Mouse (Mus musculus) intestine, embryonic 15.5 days (tissue): ENCODE data around the gene Shisa9. TPM values are rescaled to one million over a fixed set of nuclear protein-coding genes. Genes with fewer than 3 reads are reported as not detected.

Experiments used
- ATAC-seq: fragments of 200-750 bp; cut with Nextera tagmentation; 2 replicates; pipeline ENCODE4 v1.8.0; 2017; ENCODE audit warnings: moderate TSS enrichment, moderate library complexity
- H3K27ac ChIP-seq: fragments of 300-500 bp; sonication (generic); 2 replicates; pipeline ENCODE4 v1.5.1; 2015; ENCODE audit warnings: mild to moderate bottlenecking, inconsistent platforms
- H3K27me3 ChIP-seq: fragments of 300-500 bp; sonication (generic); replicated peaks from 2 replicates; pipeline ENCODE4 v1.6.1; 2015; ENCODE audit warnings: inconsistent platforms
- H3K36me3 ChIP-seq: fragments of 300-500 bp; sonication (generic); 2 replicates; pipeline ENCODE4 v1.6.1; 2015; ENCODE audit warnings: inconsistent platforms
- H3K4me1 ChIP-seq: fragments of 300-500 bp; sonication (generic); replicated peaks from 2 replicates; pipeline ENCODE4 v1.6.1; 2015; ENCODE audit warnings: inconsistent platforms
- H3K4me2 ChIP-seq: fragments of 300-500 bp; sonication (generic); replicated peaks from 2 replicates; pipeline ENCODE4 v1.6.1; 2015; ENCODE audit warnings: mild to moderate bottlenecking, inconsistent platforms
- H3K4me3 ChIP-seq: fragments of 300-500 bp; sonication (generic); replicated peaks from 2 replicates; pipeline ENCODE4 v1.5.1; 2015; ENCODE audit warnings: inconsistent platforms
- H3K9ac ChIP-seq: fragments of 300-500 bp; sonication (generic); 2 replicates; pipeline ENCODE4 v1.6.1; 2015; ENCODE audit warnings: inconsistent platforms
- H3K9me3 ChIP-seq: fragments of 300-500 bp; sonication (generic); 2 replicates; pipeline ENCODE4 v1.6.1; 2016; ENCODE audit warnings: inconsistent platforms
- WGBS: fragments of 180-500 bp; shearing (Covaris S2); methylation state at CpG from one replicate; pipeline ENCODE4 v1.1.7; 2015; 5-methylcytosine and 5-hydroxymethylcytosine counted together
- polyA plus RNA-seq: library from polyadenylated mRNA; unstranded; fragments of >200 nt; fragmentation: Nextera tagmentation; extraction: Ambion mirVana; gene quantifications from 2 replicates; pipeline ENCODE4 v1.2.1, GENCODE M21; 2015

Shisa9 gene
- polyA plus RNA-seq, 1 experiment from 2014 or later, result 1.2 TPM

- no peaks in the 10 kb centered on the region for H3K9me3 ChIP-seq
- H3K36me3 ChIP-seq, result no peaks in the 10 kb centered on the region
- H3K9ac ChIP-seq, result no peak overlapping the region
- no peak overlapping the region for H3K4me3 ChIP-seq
- no peaks in the 10 kb centered on the region for H3K27me3 ChIP-seq
- no peak for ATAC-seq
- H3K27ac ChIP-seq, result no peak overlapping the region
- H3K4me2 ChIP-seq, result no peak overlapping the region
- no peaks in the 10 kb centered on the region for H3K4me1 ChIP-seq
- WGBS, result 79% methylated on average over 3 of the region's 3 CpGs
These were observed 26.2 kb downstream of the Shisa9 start for GRCm38 (mm10) chr16:12010136-12010535.

- H3K4me2 ChIP-seq, result no peak overlapping the region
- H3K36me3 ChIP-seq, result no peaks in the 10 kb centered on the region
- WGBS, result 74% methylated on average over 2 of the region's 2 CpGs
- no peak for ATAC-seq
- no peak overlapping the region for H3K27ac ChIP-seq
- H3K9ac ChIP-seq, result no peak overlapping the region
- no peaks in the 10 kb centered on the region for H3K4me1 ChIP-seq
- no peaks in the 10 kb centered on the region for H3K27me3 ChIP-seq
- no peak overlapping the region for H3K4me3 ChIP-seq
- no peaks in the 10 kb centered on the region for H3K9me3 ChIP-seq
These were observed 28.8 kb downstream of the Shisa9 start for GRCm38 (mm10) chr16:12012747-12013146.

GRCm38 (mm10) chr16:12014523-12014922, 30.6 kb downstream of the Shisa9 start:
- Histone ChIP-seq H3K9me3 (no peaks in the 10 kb centered on the region), H3K9ac (no peak overlapping the region), H3K4me1 (no peaks in the 10 kb centered on the region), H3K36me3 (no peaks in the 10 kb centered on the region), H3K4me3 (no peak overlapping the region), H3K27me3 (no peaks in the 10 kb centered on the region), H3K4me2 (no peak overlapping the region), H3K27ac (no peak overlapping the region)
- WGBS, result 48% methylated on average over 4 of the region's 4 CpGs
- ATAC-seq, result no peak

DNA sequence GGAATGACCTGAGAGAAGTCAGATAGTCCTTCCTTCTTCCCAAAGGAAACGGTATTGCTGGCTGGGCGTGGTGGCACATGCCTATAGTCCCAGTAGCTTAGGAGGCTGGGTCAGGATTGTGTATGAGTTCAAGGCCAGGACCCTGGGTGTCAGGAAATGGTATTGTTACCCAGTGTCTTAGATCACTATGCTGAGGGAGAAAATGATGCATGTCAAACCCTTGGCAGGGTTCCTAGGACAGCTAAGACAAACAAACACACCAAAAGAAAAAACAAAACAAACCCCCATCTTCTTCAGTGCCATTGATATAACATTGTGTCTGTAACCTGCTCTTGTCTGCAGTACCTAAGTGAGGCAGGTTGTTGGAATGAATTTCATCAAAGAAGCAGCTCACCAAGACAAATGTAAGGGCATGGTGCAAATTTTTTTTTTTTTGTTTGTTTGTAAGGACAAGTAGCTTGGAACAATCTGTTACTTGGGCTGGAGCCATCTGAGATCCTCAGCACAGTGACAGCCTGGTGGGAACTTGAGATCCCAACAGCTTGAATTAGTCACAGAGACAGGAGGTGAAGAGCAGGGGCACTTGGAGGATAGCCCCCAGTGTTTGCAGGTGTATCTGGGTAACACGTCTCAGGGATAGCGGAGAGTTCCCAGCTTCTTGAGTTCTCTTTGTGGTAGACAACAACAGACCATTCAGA, 34.2 kb downstream of the Shisa9 start:
- Histone ChIP-seq H3K4me1 (no peaks in the 10 kb centered on the region), H3K9me3 (no peaks in the 10 kb centered on the region), H3K4me3 (no peak overlapping the region), H3K4me2 (no peak overlapping the region), H3K36me3 (no peaks in the 10 kb centered on the region), H3K27ac (no peak overlapping the region), H3K27me3 (no peaks in the 10 kb centered on the region), H3K9ac (no peak overlapping the region)
- WGBS, result 78% methylated on average over 4 of the region's 4 CpGs
- no peak for ATAC-seq

GRCm38 (mm10) chr16:12020103-12020755, 36.3 kb downstream of the Shisa9 start:
- no peak overlapping the region for H3K27ac ChIP-seq
- H3K9ac ChIP-seq, result no peak overlapping the region
- H3K4me2 ChIP-seq, result no peak overlapping the region
- H3K36me3 ChIP-seq, result no peaks in the 10 kb centered on the region
- no peak overlapping the region for H3K4me3 ChIP-seq
- H3K4me1 ChIP-seq, result no peaks in the 10 kb centered on the region
- 71% methylated on average over 1 of the region's 1 CpGs for WGBS
- no peaks in the 10 kb centered on the region for H3K9me3 ChIP-seq
- no peak for ATAC-seq
- H3K27me3 ChIP-seq, result no peaks in the 10 kb centered on the region

DNA sequence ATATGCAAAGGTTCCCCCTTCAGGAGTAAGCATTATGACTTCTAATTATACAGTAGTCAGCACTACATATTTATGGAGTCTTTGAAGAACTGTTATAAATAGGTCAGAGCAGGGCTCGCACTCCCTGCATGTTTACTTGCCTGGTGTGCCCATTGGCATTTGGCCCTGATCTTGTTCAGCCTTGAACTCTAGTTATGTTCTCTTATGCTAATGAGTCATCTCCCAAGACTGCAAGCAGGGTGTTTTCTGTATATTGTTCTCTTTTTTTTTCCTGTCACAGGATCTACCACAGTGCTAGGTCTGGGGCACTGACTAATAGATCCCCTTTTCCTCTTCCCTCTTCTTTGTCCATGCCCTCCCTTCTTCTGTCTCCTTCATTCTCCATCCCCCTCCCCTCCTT, 48.5 kb downstream of the Shisa9 start:
- Histone ChIP-seq H3K9me3 (no peaks in the 10 kb centered on the region), H3K27me3 (no peaks in the 10 kb centered on the region), H3K4me3 (no peak overlapping the region), H3K4me2 (no peak overlapping the region), H3K9ac (no peak overlapping the region), H3K27ac (no peak overlapping the region), H3K36me3 (no peaks in the 10 kb centered on the region), H3K4me1 (no peaks in the 10 kb centered on the region)
- ATAC-seq, result no peak
- WGBS, result 70% methylated on average over 1 of the region's 1 CpGs

DNA sequence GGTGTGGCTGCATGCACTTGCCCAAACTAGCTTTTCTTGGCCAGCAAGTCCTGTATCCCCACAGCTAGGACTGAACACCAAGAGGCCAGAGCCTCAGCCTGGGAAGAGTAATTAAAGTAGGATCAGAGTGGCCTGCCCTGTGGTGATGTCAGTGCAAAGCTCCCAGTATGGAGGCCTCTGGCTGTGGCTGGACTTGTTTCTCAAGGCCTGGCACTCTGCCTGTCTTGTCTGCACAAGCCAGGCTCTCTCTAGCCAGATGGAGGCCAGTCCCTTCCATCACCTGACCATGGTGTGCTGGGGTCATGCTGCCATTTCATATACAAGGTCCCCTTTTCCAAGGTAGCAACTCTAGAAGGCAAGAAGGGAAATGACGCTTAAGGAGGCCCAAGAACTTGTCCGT, 51.0 kb downstream of the Shisa9 start:
- Histone ChIP-seq H3K4me2 (no peak overlapping the region), H3K9me3 (no peaks in the 10 kb centered on the region), H3K4me3 (no peak overlapping the region), H3K27me3 (no peaks in the 10 kb centered on the region), H3K9ac (no peak overlapping the region), H3K27ac (no peak overlapping the region), H3K36me3 (no peaks in the 10 kb centered on the region), H3K4me1 (no peaks in the 10 kb centered on the region)
- no peak for ATAC-seq
- 85% methylated on average over 2 of the region's 2 CpGs for WGBS

DNA sequence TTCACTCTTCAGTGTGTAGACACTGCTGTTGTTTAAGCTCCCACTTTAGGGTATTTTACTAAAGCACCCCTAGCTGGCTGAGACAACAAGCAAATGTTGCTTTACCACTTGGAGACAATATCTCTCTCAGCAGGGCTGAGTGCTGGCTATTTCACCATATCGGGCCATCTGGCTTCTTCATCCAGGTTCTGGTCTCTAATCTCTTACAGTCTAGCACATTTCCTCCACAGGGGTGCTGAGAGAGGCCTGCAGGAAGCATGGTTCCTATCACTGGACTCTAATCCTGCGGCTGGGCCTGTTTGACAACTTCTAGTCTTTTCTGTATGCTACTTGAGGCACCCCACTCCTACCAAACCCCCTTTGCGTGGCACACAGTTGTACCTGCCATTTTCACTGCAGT, 51.7 kb downstream of the Shisa9 start:
- H3K4me3 ChIP-seq, result no peak overlapping the region
- H3K27ac ChIP-seq, result no peak overlapping the region
- no peak overlapping the region for H3K4me2 ChIP-seq
- 62% methylated on average over 3 of the region's 3 CpGs for WGBS
- H3K9ac ChIP-seq, result no peak overlapping the region
- H3K9me3 ChIP-seq, result no peaks in the 10 kb centered on the region
- no peaks in the 10 kb centered on the region for H3K27me3 ChIP-seq
- ATAC-seq, result no peak
- no peaks in the 10 kb centered on the region for H3K4me1 ChIP-seq
- no peaks in the 10 kb centered on the region for H3K36me3 ChIP-seq

DNA sequence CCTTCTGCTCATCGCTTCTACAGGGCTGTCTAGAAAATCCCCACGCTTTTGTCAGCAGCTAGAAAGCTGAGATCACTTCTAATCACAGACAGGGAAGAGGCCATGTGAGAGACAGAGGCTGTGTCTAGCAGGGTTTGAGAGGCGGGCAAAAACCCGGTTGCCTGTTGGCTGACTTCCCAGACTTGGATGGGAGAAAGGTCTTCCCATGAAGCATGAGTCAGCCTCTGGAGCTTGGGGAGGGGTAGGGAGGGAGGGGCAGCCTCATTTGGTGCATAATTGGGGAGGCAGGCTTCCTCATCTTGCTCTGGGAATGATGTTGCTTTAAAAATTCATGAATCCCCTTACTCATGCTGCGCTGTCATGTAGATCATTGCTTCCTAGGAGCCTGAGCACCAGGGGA, 57.0 kb downstream of the Shisa9 start:
- H3K4me2 ChIP-seq, result no peak overlapping the region
- H3K4me3 ChIP-seq, result no peak overlapping the region
- no peak overlapping the region for H3K9ac ChIP-seq
- WGBS, result 42% methylated on average over 5 of the region's 5 CpGs
- no peaks in the 10 kb centered on the region for H3K9me3 ChIP-seq
- no peaks in the 10 kb centered on the region for H3K36me3 ChIP-seq
- no peaks in the 10 kb centered on the region for H3K27me3 ChIP-seq
- no peaks in the 10 kb centered on the region for H3K4me1 ChIP-seq
- peak; percentile 49 for ATAC-seq
- no peak overlapping the region for H3K27ac ChIP-seq

DNA sequence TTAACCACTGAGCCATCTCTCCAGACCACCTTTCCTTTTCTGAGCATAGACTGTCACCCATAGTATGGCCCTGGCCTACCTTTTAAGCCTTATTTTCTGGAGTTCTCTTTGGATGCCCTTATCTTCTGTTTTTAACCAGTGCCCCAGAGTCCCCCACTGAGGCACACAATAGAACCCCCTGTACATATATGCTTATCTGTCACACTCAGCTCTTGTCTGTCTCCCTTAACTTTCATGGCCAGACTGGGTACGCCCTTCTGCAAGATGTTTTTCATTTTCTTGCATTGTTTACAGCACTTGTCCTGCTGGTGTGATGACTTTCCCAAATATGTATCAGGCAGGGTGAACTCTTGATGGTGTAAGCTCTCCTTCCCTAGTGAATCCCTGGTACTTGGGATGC, 68.1 kb downstream of the Shisa9 start:
- no peak overlapping the region for H3K9ac ChIP-seq
- H3K36me3 ChIP-seq, result no peaks in the 10 kb centered on the region
- no peak overlapping the region for H3K27ac ChIP-seq
- H3K9me3 ChIP-seq, result no peaks in the 10 kb centered on the region
- H3K4me1 ChIP-seq, result no peaks in the 10 kb centered on the region
- 80% methylated on average over 1 of the region's 1 CpGs for WGBS
- H3K4me2 ChIP-seq, result no peak overlapping the region
- H3K27me3 ChIP-seq, result no peaks in the 10 kb centered on the region
- no peak overlapping the region for H3K4me3 ChIP-seq
- no peak for ATAC-seq

DNA sequence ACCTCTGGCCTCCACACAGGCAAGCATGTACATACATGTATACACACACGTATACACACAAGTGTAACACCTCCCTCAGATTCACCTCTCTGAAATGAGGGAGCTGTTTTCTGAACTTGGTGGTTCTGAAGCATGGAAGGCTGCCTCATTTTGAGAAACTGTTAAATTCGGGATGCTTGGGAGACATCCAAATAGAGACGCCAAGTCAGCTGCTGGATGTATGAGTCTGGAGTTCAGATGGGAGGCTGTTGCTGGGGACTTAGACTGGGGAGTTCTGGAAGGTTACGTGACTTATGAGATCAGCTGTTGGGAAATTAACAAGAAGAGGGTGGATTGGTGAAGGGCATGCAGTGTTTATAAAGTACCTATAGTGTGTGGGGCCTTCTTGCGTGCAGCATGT, 88.7 kb downstream of the Shisa9 start:
- no peak overlapping the region for H3K27ac ChIP-seq
- no peak overlapping the region for H3K4me3 ChIP-seq
- H3K9me3 ChIP-seq, result no peaks in the 10 kb centered on the region
- no peak overlapping the region for H3K4me2 ChIP-seq
- H3K9ac ChIP-seq, result no peak overlapping the region
- WGBS, result 77% methylated on average over 5 of the region's 5 CpGs
- H3K36me3 ChIP-seq, result no peaks in the 10 kb centered on the region
- H3K27me3 ChIP-seq, result no peaks in the 10 kb centered on the region
- 0 out of 2 replicates have a peak, but pooled peaks cover 3% of the 10 kb centered on the region for H3K4me1 ChIP-seq
- no peak for ATAC-seq

DNA sequence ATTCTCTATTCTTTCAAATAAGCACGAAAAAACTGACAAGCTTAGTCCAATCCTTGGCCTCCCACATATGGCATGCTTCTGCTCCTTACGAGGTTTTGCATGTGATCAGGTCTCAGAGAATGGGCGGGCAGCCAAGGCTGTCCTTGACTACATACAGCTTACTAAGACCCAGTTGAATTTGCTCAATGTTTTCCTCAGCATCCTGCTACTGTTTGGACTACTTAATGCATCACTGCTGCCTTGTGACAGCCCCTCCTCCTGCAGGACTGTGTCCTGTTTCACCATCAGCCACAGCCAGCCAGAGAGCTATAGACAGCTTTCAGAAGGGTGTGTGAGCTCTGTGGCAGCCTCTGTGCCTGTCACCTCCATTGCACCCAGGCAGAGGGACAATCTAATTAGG, 92.4 kb downstream of the Shisa9 start:
- no peaks in the 10 kb centered on the region for H3K9me3 ChIP-seq
- ATAC-seq, result peak; percentile 59
- H3K27me3 ChIP-seq, result no peaks in the 10 kb centered on the region
- H3K36me3 ChIP-seq, result no peaks in the 10 kb centered on the region
- 0 out of 2 replicates have a peak, but pooled peaks cover 3% of the 10 kb centered on the region for H3K4me1 ChIP-seq
- no peak overlapping the region for H3K9ac ChIP-seq
- no peak overlapping the region for H3K4me3 ChIP-seq
- 48% methylated on average over 3 of the region's 3 CpGs for WGBS
- H3K4me2 ChIP-seq, result no peak overlapping the region
- no peak overlapping the region for H3K27ac ChIP-seq

GRCm38 (mm10) chr16:12076700-12077099, 92.8 kb downstream of the Shisa9 start:
- WGBS, result 64% methylated on average over 2 of the region's 2 CpGs
- no peaks in the 10 kb centered on the region for H3K36me3 ChIP-seq
- no peak overlapping the region for H3K9ac ChIP-seq
- no peaks in the 10 kb centered on the region for H3K9me3 ChIP-seq
- H3K4me3 ChIP-seq, result no peak overlapping the region
- no peak overlapping the region for H3K4me2 ChIP-seq
- 0 out of 2 replicates have a peak, but pooled peaks cover 3% of the 10 kb centered on the region for H3K4me1 ChIP-seq
- H3K27me3 ChIP-seq, result no peaks in the 10 kb centered on the region
- H3K27ac ChIP-seq, result no peak overlapping the region
- ATAC-seq, result no peak
